Mouse (Mus musculus) lung, postnatal 10 days (tissue): ENCODE results near the gene Dcx.

Experiments used
- DNase-seq: peaks from one replicate; pipeline ENCODE4 v3.0.0; 2021

The Dcx gene

GRCm38 (mm10) chrX:143818961-143819360 is 114.2 kb downstream of the Dcx start:
- no peak for DNase-seq

- no peak for DNase-seq
These were observed 117.2 kb downstream of the Dcx start for GRCm38 (mm10) chrX:143815948-143816347.
